Mouse (Mus musculus) layer of hippocampus, postnatal 25 days (tissue): Measurements from ENCODE around the gene Elane. TPM values are rescaled to one million over a fixed set of nuclear protein-coding genes. Genes with fewer than 3 reads are reported as not detected.

Source experiments
- DNase-seq, 2 experiments: peaks; one replicate each; pipeline ENCODE4 v3.0.0; 2022; ENCODE audit warnings: mixed read lengths in 2 of 2, low spot score in 1 of 2; ENCODE audit errors: extremely low spot score in 1 of 2
- total RNA-seq, 2 experiments: library from RNA; stranded (reverse); gene quantifications; 2 replicates each; pipeline ENCODE4 v1.2.3; 2021

Elane gene
- total RNA-seq, 2 experiments from 2014 or later = not detected

- no peak for DNase-seq
Measured at GRCm38 (mm10) chr10:79912412-79912811, 26.4 kb downstream of the Elane start.

DNA sequence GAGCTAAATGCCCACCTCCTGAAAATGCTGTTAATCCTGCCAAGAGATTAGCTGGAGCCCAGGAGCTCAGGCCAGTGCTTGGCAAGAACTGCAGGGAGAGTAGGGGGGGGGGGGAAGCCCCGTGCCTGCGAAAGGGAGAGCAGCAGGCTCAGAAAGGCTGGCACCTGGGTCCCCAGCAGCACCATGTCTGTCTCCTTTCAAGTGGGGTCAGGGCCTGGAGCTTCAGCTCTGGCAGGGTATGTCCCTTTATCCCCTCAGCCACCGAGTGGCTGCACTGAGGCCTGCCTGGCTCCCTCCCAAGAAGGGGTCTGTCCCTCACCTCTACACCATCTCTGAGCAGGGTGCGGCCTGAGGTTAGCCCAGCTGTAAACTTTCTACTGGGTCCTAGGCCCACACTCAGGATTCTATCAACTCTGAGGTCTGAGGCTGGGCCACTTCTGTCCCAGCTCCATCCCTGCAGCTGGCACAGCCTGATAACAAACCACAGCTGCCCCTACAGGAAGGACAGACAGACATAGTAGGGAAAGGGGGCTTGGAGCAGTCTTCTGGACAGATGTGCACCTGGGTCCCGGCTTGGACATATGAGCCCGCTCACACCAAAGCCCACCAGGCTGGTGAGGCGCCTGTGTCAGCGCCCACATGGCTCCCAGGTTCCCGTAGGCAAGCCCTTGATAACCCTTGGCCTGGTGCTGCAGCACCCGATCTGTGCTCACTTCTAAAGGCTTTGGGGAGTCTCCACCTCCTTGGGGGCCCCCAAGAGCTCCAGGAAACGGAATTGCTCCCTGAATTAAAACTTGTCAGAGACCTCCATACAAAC is 28.3 kb downstream of the Elane start:
- no peak for DNase-seq

- no peak for DNase-seq
Measured at GRCm38 (mm10) chr10:79914948-79915596, 29.0 kb downstream of the Elane start.

DNA sequence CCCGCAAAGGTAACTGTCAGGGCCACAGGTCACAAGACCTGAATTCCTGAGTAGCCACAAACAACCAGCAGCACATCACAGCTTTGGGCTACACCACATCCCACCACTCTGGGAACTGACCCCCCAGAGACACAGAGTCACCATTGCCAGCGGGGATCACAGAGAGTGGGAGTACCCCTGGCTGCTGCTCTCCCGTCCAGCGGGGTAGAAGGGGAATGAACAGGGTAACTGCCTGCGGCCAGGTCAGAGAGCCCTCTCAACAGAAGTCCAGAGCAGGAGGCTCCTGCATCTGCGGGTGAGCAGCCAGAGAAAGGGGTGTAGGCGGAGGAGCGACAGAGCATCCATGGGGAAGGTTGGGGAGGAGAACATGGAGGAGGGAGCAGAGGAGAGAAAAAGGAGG is 30.0 kb downstream of the Elane start:
- peak in 1 of 2 experiments; percentile 35 for DNase-seq

DNA sequence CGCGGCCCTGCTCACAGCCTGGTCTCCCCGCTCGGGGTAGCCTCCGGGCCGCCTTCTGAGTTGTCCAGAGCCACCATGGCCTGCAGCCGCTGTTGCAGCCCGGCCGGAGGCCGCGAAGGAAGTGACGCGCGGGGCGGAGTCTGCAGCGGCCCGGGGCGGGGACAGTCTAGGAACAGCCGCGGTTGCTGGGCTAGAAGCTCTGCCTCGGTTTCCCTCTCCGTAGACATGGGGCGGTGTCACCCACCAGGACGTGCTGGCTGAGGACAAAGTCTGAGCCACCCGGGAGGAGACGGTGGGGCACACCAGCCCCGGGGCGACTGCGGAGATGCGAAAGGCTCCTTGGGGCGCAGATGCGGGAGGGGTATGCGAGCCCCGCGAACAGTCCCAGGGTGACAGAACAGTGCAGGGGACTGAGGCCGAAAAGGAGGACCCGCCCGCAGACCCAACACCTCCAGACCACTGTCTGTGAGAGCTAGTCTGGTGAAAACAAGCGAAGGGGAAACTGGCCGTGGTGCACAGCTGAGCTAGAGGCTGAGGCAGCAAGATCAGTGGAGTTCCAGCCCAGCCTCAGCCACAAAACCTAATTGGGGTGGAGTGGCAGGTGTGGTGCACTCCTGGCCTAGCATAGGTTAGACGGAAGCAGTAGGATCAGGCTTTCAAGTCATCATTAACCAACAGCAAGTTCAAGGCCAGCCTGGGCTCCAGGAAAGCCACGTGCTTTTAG is 30.9 kb downstream of the Elane start, which contains the start of gene Kiss1r:
Kiss1r (plus strand) TSS at position 164 of the 724 bp plus-strand sequence.
- peak; percentile 76 to 86 for DNase-seq

GRCm38 (mm10) chr10:79917532-79918100 is 31.6 kb downstream of the Elane start:
- no peak for DNase-seq

DNA sequence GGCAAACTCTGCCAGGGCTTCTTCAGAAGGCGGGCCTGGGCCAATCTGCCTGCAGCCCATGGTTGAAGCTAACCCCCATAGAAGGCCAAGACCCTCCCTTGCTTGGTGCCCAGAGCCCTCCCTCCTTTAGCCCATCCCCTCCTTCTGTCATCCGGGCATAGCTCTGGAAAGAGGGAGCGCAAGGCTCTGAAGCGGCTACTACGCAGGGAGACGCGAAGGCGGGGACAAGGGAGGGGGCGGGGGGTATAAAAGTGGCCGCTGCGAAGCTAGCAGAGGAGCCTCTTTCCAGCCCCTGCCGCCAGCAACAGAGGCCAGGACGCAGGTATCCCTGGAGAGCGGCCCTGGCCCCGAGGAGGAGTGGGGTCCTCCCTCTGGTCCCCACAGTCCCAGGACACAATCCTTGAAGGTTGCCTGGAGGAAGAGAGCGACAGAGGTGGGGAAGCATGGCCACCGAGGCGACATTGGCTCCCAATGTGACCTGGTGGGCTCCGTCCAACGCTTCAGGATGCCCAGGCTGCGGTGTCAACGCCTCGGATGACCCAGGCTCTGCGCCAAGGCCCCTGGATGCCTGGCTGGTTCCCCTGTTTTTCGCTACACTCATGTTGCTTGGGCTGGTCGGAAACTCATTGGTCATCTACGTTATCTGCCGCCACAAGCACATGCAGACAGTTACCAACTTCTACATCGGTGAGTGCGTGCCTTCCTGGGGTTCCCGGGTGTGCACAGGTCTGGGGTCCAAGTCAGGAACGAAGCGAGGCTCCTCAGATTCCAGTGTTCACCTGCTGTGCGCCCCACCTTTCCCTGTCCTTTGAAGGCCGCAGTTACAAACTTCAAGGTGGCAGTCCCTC is 32.4 kb downstream of the Elane start:
- DNase-seq = no peak

GRCm38 (mm10) chr10:79919251-79919849 is 33.3 kb downstream of the Elane start:
- no peak for DNase-seq

- DNase-seq = no peak
Measured at GRCm38 (mm10) chr10:79920056-79920890, 34.2 kb downstream of the Elane start.

- no peak for DNase-seq
Measured at GRCm38 (mm10) chr10:79920958-79921535, 35.0 kb downstream of the Elane start, which contains the start of gene R3hdm4. R3hdm4 (minus strand) TSS chr10:79921208.

DNA sequence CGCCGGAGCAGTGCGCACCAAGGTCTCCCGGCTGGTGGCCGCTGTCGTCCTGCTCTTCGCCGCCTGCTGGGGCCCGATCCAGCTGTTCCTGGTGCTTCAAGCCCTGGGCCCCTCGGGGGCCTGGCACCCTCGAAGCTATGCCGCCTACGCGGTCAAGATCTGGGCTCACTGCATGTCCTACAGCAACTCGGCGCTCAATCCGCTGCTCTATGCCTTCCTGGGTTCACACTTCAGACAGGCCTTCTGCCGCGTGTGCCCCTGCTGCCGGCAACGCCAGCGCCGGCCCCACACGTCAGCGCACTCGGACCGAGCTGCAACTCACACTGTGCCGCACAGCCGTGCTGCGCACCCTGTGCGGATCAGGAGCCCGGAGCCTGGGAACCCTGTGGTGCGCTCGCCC is 35.5 kb downstream of the Elane start:
- DNase-seq = no peak

- DNase-seq = peak; percentile 97 to 99
Measured at GRCm38 (mm10) chr10:79924998-79925784, 39.1 kb downstream of the Elane start.

DNA sequence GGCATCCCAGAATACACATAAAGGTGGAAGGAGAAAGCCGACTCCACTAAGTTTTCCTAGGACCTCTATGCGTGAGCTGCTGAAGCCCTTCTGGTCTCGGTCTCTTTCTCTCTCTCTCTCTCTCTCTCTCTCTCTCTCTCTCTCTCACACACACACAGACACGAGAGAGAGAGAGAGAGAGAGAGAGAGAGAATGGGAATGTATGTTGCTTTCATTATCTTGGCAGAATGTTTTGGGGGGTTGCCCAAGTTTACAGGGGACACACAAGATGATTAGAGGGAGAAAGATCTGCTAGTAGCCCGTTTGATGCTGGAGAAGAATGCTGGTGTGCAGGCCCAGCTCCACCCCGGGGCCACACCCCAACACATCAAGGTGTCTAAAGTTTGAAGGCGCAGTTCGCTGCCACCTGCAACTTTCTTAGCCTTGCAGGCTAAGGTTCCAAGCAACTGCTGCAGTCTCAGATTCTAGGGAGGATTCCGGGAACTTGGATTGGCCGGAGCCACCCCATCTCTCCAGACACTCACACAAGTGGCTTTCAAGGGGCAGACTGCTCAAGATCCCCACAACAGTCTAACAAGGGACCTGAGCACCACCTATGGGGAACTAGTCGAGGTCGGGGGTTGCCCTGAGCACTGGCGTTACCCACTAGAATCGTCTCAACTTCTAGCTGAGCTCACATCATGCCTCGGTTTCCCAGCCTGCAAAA is 39.9 kb downstream of the Elane start:
- no peak for DNase-seq

DNA sequence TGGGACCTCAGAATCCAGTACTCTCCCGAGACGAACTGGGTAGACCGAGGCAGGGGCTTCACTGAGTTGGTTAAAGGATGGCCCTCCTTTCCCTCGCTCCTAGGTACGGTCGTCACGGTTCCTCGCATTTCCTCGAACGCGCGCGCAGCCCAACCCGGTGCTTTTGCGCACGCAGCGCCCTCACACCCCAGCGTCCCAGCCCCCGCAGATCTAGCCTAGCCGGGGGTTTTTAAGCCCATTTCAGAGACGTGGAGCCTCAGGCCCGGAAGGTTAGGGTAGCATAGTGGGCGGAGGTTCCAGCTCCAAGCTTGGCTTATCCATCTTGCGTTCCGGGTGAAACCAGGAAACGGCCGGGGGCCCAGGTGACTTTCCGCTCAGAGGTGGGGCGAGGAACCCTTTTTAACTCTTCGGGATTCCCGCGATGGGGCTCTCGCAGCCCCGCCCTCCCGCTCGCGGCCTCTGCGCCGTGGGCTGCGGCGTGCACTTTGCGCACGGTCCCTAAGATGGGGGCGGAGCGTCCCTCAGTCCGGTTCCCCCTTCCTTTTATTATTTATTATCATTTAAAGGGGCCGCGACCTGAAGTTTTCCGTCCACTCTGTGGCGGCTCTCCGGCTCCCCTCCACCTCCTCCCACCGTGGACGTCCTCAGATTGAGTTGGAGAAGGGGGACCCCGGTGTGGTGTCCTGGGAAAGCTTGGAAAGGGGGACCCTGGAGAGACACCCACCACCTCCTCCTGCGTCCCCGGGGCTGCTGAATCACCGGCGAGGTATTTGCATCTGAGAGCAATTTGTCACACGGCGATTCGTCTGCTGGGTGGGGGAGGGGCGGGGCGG is 40.7 kb downstream of the Elane start, which contains the start of gene Arid3a:
Arid3a (plus strand) TSS at position 553 of the 833 bp plus-strand sequence.
- peak; percentile 78 to 86 for DNase-seq

GRCm38 (mm10) chr10:79927324-79928029 is 41.4 kb downstream of the Elane start:
- DNase-seq = peak; percentile 52
